Mouse (Mus musculus): ENCODE data around the gene Trmt61a. TPM values are rescaled to one million over a fixed set of nuclear protein-coding genes. Genes with fewer than 3 reads are reported as not detected.

Gene Trmt61a
- polyA plus RNA-seq, 1 experiment from 2014 or later = 8.6 TPM

DNA sequence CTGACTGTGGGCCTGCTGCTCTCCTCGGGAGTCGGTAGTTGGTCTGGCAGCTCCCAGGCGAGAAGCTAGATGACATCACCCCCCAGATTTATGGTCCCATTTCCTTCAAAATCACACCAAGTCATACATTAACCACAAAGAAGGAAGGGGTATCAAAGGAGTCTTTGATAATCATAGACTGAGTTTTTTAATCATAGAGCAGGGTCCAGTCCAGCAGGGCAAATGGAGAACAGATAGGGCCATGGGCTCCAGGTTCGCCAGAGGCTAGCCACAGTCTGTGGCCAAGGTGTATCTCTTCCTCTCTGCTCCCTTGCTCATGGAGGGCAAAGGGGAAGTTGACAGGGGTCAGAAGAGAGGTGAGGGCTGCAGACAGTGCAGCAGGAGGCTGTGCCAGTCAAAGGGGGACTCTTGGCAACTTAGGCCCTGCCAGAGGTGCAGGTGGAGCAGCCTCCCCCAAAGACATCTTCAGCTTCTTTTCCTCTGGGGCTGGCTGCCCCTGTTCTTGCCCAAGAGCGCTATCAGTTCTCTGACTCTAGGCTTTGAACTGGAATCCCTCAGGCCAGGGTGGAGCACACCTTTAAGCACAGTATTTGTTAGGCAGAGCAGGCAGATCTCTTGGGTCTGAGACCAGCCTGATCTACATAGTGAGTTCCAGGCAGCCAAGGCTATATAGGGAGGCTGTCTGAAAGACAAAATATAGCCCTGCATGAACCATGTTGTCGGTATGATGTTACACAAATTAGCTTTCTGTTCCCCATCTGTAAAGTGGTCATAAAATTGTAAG is 1.9 kb upstream of the Trmt61a start:
- Histone ChIP-seq H3K27me3 (peaks cover 11% of the 10 kb centered on the region), H3K4me1 (replicated peaks) (peaks cover 31% of the 10 kb centered on the region), H3K4me2 (no peak overlapping the region), H3K4me3 (no peak overlapping the region), H3K36me3 (peaks cover 10% of the 10 kb centered on the region; the same call in 1 of the 2 replicates), H3K27ac (no peak overlapping the region), H3K9me3 (no peaks in the 10 kb centered on the region), H3K9ac (no peak overlapping the region; the same call in 1 of the 2 replicates)
- 85% methylated on average over 6 of the region's 6 CpGs for WGBS
- ATAC-seq (ENCODE audit: low FRiP score) = no peak

DNA sequence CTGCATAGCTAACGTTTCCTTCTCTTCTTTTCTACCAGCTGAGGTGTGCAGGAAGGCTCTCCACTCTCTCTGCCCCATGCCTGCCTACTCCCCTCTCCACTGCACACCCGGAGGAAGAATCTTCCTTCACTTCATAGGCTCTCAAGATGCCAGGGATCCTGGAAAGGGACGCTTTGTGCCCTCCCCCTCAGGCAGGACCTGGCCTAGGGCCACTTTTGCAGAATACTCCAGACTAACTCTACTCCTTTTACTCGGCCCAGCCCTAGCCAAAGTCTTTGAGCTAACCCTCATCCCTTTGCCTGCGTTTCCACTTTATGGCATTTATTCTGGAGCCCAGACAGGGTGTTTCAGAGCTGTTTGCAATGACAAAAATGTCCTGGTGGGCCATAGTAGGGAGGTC is 484 bp upstream of the Trmt61a start:
- 12% methylated on average over 5 of the region's 5 CpGs for WGBS

DNA sequence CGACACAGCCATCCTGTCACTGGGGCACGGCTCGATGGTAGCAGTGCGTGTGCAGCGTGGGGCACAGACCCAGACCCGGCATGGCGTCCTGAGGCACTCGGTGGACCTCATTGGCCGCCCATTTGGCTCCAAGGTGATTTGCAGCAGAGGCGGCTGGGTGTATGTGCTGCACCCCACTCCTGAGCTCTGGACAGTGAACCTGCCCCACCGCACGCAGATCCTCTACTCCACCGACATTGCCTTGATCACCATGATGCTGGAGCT is 697 bp downstream of the Trmt61a start:
- ATAC-seq (ENCODE audit: low FRiP score) = no peak
- H3K9me3 ChIP-seq = no peaks in the 10 kb centered on the region
- H3K4me2 ChIP-seq = peak overlapping the region; percentile 99
- H3K27ac ChIP-seq = no peak overlapping the region
- peaks cover 11% of the 10 kb centered on the region for H3K27me3 ChIP-seq
- H3K36me3 ChIP-seq = peaks cover 29% of the 10 kb centered on the region
- 8% methylated on average over 13 of the region's 13 CpGs for WGBS
- peaks cover 25% of the 10 kb centered on the region for H3K4me1 ChIP-seq (replicated peaks)
- peak overlapping the region; percentile 90 for H3K4me3 ChIP-seq
- peak overlapping the region; percentile 88 for H3K9ac ChIP-seq

More for the DNA sequence above, 484 bp upstream of the Trmt61a start:
- peak overlapping the region; percentile 97 for H3K27ac ChIP-seq
- H3K4me2 ChIP-seq = peak overlapping the region; percentile 99
- peaks cover 23% of the 10 kb centered on the region for H3K36me3 ChIP-seq
- H3K4me3 ChIP-seq = peak overlapping the region; percentile 90
- peaks cover 11% of the 10 kb centered on the region for H3K27me3 ChIP-seq
- H3K9ac ChIP-seq = peak overlapping the region; percentile 88
- H3K4me1 ChIP-seq (replicated peaks) = peaks cover 31% of the 10 kb centered on the region
- peak; percentile 11; the same call in 1 of the 2 replicates for ATAC-seq (ENCODE audit: low FRiP score)
- no peaks in the 10 kb centered on the region for H3K9me3 ChIP-seq

DNA sequence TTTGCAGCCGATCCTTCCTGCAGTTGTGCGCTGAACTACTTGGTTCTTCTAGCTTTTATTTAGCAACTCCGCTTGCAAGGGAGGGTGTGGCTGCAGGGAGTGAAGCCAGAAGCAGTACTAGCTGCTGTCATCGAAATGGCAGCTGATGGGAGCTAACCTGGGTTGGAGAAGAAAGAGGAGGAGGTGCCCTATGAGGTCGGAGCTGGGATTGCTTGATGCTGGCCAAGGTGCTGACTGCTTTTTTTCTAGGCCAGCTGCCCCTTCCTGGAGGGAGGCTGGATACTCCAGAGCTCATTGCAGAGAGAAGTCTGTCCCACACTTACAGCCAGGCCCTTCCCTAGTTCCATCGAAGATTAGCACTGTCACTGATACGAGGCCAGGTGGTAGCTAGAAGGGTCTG is 1.1 kb downstream of the Trmt61a start:
- peak overlapping the region; percentile 99 for H3K4me2 ChIP-seq
- peaks cover 33% of the 10 kb centered on the region for H3K36me3 ChIP-seq
- no peak for ATAC-seq (ENCODE audit: low FRiP score)
- H3K9me3 ChIP-seq = no peaks in the 10 kb centered on the region
- H3K27me3 ChIP-seq = peaks cover 9% of the 10 kb centered on the region
- 59% methylated on average over 7 of the region's 7 CpGs for WGBS
- no peak overlapping the region for H3K27ac ChIP-seq
- H3K4me1 ChIP-seq (replicated peaks) = peaks cover 25% of the 10 kb centered on the region
- H3K9ac ChIP-seq = peak overlapping the region; percentile 88
- H3K4me3 ChIP-seq = peak overlapping the region; percentile 90

DNA sequence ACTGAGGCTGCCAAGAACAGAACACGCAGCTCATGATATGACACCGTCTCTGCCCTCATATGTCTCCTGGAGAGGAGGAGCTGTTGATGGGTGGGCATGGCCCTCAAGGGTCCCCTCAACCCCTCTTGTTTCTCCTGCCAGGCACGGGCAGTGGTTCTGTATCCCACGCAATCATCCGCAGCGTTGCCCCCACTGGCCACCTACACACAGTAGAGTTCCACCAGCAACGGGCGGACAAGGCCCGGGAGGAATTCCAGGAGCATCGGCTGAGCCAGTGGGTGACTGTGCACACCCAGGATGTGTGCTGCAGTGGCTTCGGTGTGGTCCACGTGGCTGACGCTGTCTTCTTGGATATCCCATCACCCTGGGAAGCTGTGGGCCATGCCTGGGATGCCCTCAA is 2.8 kb downstream of the Trmt61a start:
- no peak overlapping the region for H3K4me3 ChIP-seq
- no peaks in the 10 kb centered on the region for H3K27me3 ChIP-seq
- H3K4me1 ChIP-seq (replicated peaks) = peaks cover 25% of the 10 kb centered on the region
- no peak overlapping the region for H3K27ac ChIP-seq
- no peak overlapping the region for H3K4me2 ChIP-seq
- peaks cover 36% of the 10 kb centered on the region for H3K36me3 ChIP-seq
- no peak for ATAC-seq (ENCODE audit: low FRiP score)
- no peak overlapping the region for H3K9ac ChIP-seq
- 94% methylated on average over 13 of the region's 13 CpGs for WGBS
- no peaks in the 10 kb centered on the region for H3K9me3 ChIP-seq

DNA sequence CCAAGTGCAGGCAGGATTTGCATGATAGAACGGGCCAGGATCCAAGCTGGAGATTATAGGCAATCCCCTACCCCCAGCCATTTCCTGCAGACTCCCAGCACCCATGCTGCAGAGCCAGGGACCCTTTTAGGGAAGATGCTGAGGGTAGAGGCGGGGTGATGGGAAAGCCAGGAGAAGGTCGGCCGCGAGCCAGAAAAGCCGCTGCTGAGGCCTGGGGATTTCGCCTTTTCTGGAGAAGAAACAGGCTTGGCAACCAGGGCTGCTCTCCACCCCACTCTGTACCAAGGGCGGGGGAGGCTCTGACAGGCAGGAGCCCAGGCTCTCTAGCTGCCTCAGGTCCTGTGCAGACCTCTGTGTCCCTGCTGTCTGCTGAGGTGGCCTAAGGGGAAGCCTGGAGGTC is 3.4 kb downstream of the Trmt61a start:
- H3K27ac ChIP-seq = no peak overlapping the region
- no peak overlapping the region for H3K9ac ChIP-seq
- H3K4me1 ChIP-seq (replicated peaks) = peaks cover 25% of the 10 kb centered on the region
- H3K36me3 ChIP-seq = peaks cover 36% of the 10 kb centered on the region
- no peak overlapping the region for H3K4me2 ChIP-seq
- no peaks in the 10 kb centered on the region for H3K27me3 ChIP-seq
- H3K9me3 ChIP-seq = no peaks in the 10 kb centered on the region
- no peak for ATAC-seq (ENCODE audit: low FRiP score)
- H3K4me3 ChIP-seq = no peak overlapping the region
- 92% methylated on average over 8 of the region's 8 CpGs for WGBS

DNA sequence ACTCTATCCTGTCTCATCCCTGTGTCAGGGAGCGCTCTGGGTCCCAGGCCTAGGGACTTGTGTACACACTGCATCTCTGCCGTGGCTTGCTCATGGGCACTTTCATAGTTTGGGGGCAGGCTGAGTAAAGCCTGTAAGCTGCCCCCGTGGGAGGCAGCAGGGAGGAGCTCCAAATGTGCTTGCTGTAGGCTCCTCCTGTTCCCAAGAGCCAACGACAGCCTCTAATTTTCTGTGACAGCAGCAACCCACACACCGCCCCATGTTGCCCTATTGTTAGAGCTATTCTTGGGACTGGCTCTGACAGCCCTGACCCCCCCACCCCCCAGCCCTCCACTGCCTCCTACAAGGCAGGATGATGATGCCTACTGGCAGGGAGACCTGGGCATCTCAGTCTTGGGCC is 4.1 kb downstream of the Trmt61a start:
- WGBS = 84% methylated on average over 5 of the region's 5 CpGs
- H3K4me3 ChIP-seq = no peak overlapping the region
- ATAC-seq (ENCODE audit: low FRiP score) = no peak

DNA sequence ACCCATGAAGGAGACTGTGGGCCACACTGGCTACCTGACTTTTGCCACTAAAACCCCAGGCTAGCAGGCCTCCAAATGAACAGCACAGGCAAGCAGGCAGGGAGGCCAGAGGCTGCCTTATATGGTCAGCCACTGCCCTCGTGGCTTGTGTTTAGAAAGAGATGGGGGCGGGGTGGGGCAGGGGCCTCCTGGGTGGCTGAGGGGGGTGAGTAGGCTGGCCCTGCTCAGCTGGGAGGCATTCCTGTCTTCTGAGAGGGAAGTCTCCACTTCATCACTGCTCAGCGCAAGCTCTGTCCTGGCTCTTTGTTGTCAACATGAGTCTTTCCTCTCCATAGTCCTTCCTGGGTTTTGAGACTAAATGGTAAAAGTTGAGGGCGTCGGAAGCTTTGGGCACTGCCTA is 4.9 kb downstream of the Trmt61a start:
- no peak for ATAC-seq (ENCODE audit: low FRiP score)
- WGBS = 61% methylated on average over 5 of the region's 5 CpGs
- Histone ChIP-seq H3K4me3 (no peak overlapping the region), H3K9me3 (no peaks in the 10 kb centered on the region), H3K4me1 (replicated peaks) (peaks cover 28% of the 10 kb centered on the region), H3K9ac (peak overlapping the region; percentile 15; the same call in 1 of the 2 replicates), H3K27ac (no peak overlapping the region), H3K4me2 (no peak overlapping the region), H3K36me3 (peaks cover 36% of the 10 kb centered on the region), H3K27me3 (no peaks in the 10 kb centered on the region)

More for the DNA sequence above, 4.1 kb downstream of the Trmt61a start:
- H3K9ac ChIP-seq = 0 out of 2 replicates have a peak overlapping the region, but pooled peaks have one; percentile 19
- H3K27ac ChIP-seq = no peak overlapping the region
- H3K4me1 ChIP-seq (replicated peaks) = peaks cover 27% of the 10 kb centered on the region
- no peaks in the 10 kb centered on the region for H3K27me3 ChIP-seq
- H3K36me3 ChIP-seq = peaks cover 36% of the 10 kb centered on the region
- no peaks in the 10 kb centered on the region for H3K9me3 ChIP-seq
- no peak overlapping the region for H3K4me2 ChIP-seq

DNA sequence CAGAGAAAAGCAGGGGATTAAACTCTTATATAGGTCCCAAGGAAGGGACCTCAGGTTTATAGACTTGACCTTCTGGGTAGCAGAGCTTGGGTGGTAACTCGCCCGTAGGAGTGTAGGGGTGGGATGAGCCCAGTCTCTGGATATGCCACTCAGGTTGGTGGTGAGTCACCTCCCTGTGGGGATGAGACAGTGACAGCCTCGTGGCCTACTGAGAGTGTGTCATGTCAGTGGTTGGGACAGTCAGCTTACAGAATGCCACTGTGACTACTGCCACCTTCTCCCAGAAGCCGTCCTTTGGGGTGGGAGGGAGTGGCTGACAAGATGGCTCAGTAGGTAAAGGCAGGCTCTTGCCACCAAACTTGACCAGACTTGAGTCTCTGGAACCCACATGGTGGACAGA is 8.5 kb downstream of the Trmt61a start:
- Histone ChIP-seq H3K27ac (peak overlapping the region; percentile 86), H3K36me3 (peaks cover 21% of the 10 kb centered on the region), H3K4me3 (no peak overlapping the region), H3K4me1 (replicated peaks) (peaks cover 38% of the 10 kb centered on the region), H3K9ac (no peak overlapping the region; the same call in 1 of the 2 replicates), H3K4me2 (no peak overlapping the region), H3K27me3 (no peaks in the 10 kb centered on the region), H3K9me3 (no peaks in the 10 kb centered on the region)
- ATAC-seq (ENCODE audit: low FRiP score) = no peak
- 78% methylated on average over 4 of the region's 4 CpGs for WGBS

DNA sequence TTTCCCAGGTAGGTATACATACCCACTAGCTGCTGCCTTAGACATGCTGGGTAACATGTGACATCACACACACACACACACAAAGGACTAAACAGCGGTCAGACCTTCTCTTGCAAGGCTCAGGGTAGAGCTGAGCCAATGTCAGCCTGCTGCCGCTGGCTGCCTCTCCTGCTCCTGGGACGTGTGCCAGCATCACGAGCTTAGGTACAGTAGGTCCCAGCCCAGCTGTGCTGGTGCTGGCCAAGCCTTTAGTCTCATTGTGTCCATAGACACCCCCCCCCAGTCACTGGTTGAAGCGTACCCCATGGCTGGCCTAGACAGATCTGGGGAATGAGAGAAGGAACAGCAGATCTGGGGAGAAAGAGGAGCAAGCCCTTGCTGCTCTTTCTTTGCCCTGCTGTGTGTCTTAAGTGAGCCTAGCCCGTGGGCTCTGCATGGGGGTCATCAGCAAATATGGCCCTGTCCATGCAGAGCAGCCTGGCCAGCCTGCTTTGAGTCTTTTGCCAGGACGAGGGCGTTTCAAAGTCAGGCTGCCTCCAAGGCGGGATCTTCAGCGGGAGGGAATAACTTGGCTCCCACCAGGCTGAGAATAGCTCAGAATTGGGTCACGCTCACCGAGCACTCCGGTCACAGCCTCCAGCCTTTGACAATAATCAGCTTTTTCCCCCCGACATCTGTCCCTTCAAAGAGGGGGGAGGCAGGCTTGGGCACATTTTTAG is 9.6 kb downstream of the Trmt61a start:
- Histone ChIP-seq H3K36me3 (peaks cover 11% of the 10 kb centered on the region), H3K4me3 (no peak overlapping the region), H3K4me1 (replicated peaks) (peaks cover 49% of the 10 kb centered on the region), H3K27ac (peak overlapping the region; percentile 86), H3K9ac (peak overlapping the region; percentile 43), H3K4me2 (0 out of 2 replicates have a peak overlapping the region, but pooled peaks have one; percentile 1), H3K27me3 (no peaks in the 10 kb centered on the region), H3K9me3 (no peaks in the 10 kb centered on the region)
- ATAC-seq (ENCODE audit: low FRiP score) = peak; percentile 52
- WGBS = 12% methylated on average over 14 of the region's 14 CpGs

DNA sequence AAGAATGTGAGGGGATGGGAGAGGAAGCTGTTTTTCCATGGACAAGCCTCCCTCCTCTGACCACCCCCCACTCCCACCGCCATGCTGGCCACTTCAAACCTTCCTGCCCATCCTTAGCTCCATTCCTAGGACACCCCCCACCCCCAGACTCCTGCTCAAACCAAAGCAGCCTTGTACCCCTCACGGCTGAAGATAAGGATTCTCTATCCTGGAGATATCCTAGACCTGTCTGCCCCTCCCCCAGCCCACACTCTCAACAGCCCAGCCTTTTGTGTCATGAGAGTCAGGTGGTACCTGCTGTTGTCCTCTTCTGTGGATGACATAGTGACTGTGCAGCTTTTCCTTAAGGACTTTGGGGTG is 10.1 kb downstream of the Trmt61a start:
- H3K4me3 ChIP-seq = no peak overlapping the region
- 31% methylated on average over 2 of the region's 2 CpGs for WGBS
- H3K9ac ChIP-seq = peak overlapping the region; percentile 43
- H3K4me2 ChIP-seq = 0 out of 2 replicates have a peak overlapping the region, but pooled peaks have one; percentile 1
- H3K36me3 ChIP-seq = peaks cover 9% of the 10 kb centered on the region; the same call in 1 of the 2 replicates
- H3K9me3 ChIP-seq = no peaks in the 10 kb centered on the region
- peaks cover 55% of the 10 kb centered on the region for H3K4me1 ChIP-seq (replicated peaks)
- peak overlapping the region; percentile 86 for H3K27ac ChIP-seq
- ATAC-seq (ENCODE audit: low FRiP score) = no peak
- no peaks in the 10 kb centered on the region for H3K27me3 ChIP-seq

DNA sequence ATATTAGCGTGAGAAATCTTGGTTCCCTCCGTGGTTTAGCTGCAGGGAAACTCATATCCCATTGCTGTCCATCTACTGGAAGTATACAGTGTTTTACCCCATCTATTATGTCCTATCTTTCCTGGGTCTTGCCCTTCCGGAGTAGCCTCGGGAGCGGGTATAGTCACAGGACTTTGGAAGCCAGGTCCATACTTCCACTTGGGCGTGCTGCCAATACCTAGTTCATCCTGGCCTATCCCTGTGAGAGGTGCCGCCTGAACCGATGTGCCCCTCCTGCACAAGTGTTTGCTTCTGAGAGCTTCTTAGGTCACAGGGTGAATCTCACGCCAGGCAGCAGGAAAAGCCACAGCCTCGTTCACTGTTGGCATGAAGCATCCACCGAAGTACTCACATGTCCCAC is 11.5 kb downstream of the Trmt61a start:
- 82% methylated on average over 11 of the region's 11 CpGs for WGBS
- Histone ChIP-seq H3K36me3 (no peaks in the 10 kb centered on the region), H3K9ac (no peak overlapping the region), H3K9me3 (no peaks in the 10 kb centered on the region), H3K4me3 (no peak overlapping the region), H3K27me3 (no peaks in the 10 kb centered on the region), H3K4me1 (replicated peaks) (peaks cover 68% of the 10 kb centered on the region), H3K4me2 (no peak overlapping the region), H3K27ac (no peak overlapping the region)
- ATAC-seq (ENCODE audit: low FRiP score) = no peak

Measured in hindbrain, embryonic 13.5 days (tissue).